8 mouse cellular contexts compared by ENCODE assay signal in genomic region chr11:20916473-20916911, GRCm38 (mm10).
A peak's percentile ranks its signal among the peaks of the same experiment; 100 is the strongest.
DNase-seq lines count a peak whose midpoint lies in the region; ATAC-seq lines count a peak whose summit lies in the region.

No protein-coding gene starts in this region.

- no peaks in the 10 kb centered on the region for H3K9me3 ChIP-seq in embryonic facial prominence, embryonic 14.5 days (ENCODE audit: control insufficient read depth, low read length)
- H3K9me3 ChIP-seq in kidney, embryonic 14.5 days (ENCODE audit: control insufficient read depth, low read length): no peaks in the 10 kb centered on the region
- H3K9me3 ChIP-seq in lung, embryonic 16.5 days (ENCODE audit: control insufficient read depth, low read length): no peaks in the 10 kb centered on the region

- H3K9ac ChIP-seq in embryonic facial prominence, embryonic 14.5 days (ENCODE audit: low read depth, low read length): no peak overlapping the region
- H3K9ac ChIP-seq in kidney, embryonic 14.5 days (ENCODE audit: low read depth, low read length): no peak overlapping the region
- H3K9ac ChIP-seq in lung, embryonic 16.5 days (ENCODE audit: low read length): no peak overlapping the region

- peak; percentile 18 for DNase-seq in layer of hippocampus, adult 11-12 months (ENCODE audit: low spot score)
- DNase-seq in layer of hippocampus, postnatal 14 days (ENCODE audit: low spot score in 2 of 2): no peak
- DNase-seq in embryonic facial prominence, embryonic 14.5 days (ENCODE audit: low spot score): peak; percentile 80
- no peak for DNase-seq in gastrocnemius, postnatal 36 days

- no peak overlapping the region for H3K4me2 ChIP-seq in embryonic facial prominence, embryonic 14.5 days (ENCODE audit: low read depth, low read length)
- no peak overlapping the region for H3K4me2 ChIP-seq in kidney, embryonic 14.5 days (replicated peaks; ENCODE audit: low read depth, low read length)
- 0 out of 2 replicates have a peak overlapping the region, but pooled peaks have one; percentile 6 for H3K4me2 ChIP-seq in lung, embryonic 16.5 days (ENCODE audit: low read depth, low read length)

- H3K4me3 ChIP-seq in embryonic facial prominence, embryonic 14.5 days (ENCODE audit: low read depth, low read length): no peak overlapping the region
- H3K4me3 ChIP-seq in kidney, embryonic 14.5 days (ENCODE audit: low read length): no peak overlapping the region
- H3K4me3 ChIP-seq in lung, embryonic 16.5 days (ENCODE audit: low read length): no peak overlapping the region

- WGBS in embryonic facial prominence, embryonic 14.5 days: 43% methylated on average over 6 of the region's 6 CpGs
- WGBS in kidney, embryonic 14.5 days: 40% methylated on average over 6 of the region's 6 CpGs
- WGBS in lung, embryonic 16.5 days: 17% methylated on average over 6 of the region's 6 CpGs

- no peaks in the 10 kb centered on the region for H3K36me3 ChIP-seq in embryonic facial prominence, embryonic 14.5 days (ENCODE audit: control insufficient read depth, insufficient read depth, low read length)
- no peaks in the 10 kb centered on the region for H3K36me3 ChIP-seq in kidney, embryonic 14.5 days (ENCODE audit: control insufficient read depth, insufficient read depth, low read length)
- H3K36me3 ChIP-seq in lung, embryonic 16.5 days (ENCODE audit: control insufficient read depth, insufficient read depth, low read length): no peaks in the 10 kb centered on the region

- no peak overlapping the region for H3K27ac ChIP-seq in embryonic facial prominence, embryonic 14.5 days (replicated peaks; ENCODE audit: low read depth, low read length)
- peak overlapping the region; percentile 82; the same call in 1 of the 2 replicates for H3K27ac ChIP-seq in kidney, embryonic 14.5 days (ENCODE audit: low read depth, low read length)
- H3K27ac ChIP-seq in lung, embryonic 16.5 days (ENCODE audit: low read length): peak overlapping the region; percentile 90

- ATAC-seq in embryonic facial prominence, embryonic 14.5 days (ENCODE audit: low read depth): 0 out of 2 replicates have a peak, but pooled peaks have one; percentile 19
- no peak for ATAC-seq in kidney, embryonic 14.5 days (ENCODE audit: low FRiP score, low TSS enrichment)
- ATAC-seq in lung, embryonic 16.5 days (ENCODE audit: low read depth): peak; percentile 48
- no peak for ATAC-seq in cerebellum, adult (ENCODE audit: insufficient number of reproducible peaks, low FRiP score, low TSS enrichment)
- ATAC-seq in inflammation-experienced regulatory T-cells, adult 6 months: no peak

- no peaks in the 10 kb centered on the region for H3K27me3 ChIP-seq in embryonic facial prominence, embryonic 14.5 days (replicated peaks; ENCODE audit: control insufficient read depth, insufficient read depth, low read length)
- H3K27me3 ChIP-seq in kidney, embryonic 14.5 days (ENCODE audit: control insufficient read depth, insufficient read depth, low read length): no peaks in the 10 kb centered on the region
- no peaks in the 10 kb centered on the region for H3K27me3 ChIP-seq in lung, embryonic 16.5 days (ENCODE audit: control insufficient read depth, insufficient read depth, low read depth, low read length)

- peaks cover 15% of the 10 kb centered on the region for H3K4me1 ChIP-seq in embryonic facial prominence, embryonic 14.5 days (ENCODE audit: control insufficient read depth, insufficient read depth, low read length)
- peaks cover 28% of the 10 kb centered on the region for H3K4me1 ChIP-seq in kidney, embryonic 14.5 days (ENCODE audit: control insufficient read depth, insufficient read depth, low read length)
- peaks cover 30% of the 10 kb centered on the region for H3K4me1 ChIP-seq in lung, embryonic 16.5 days (replicated peaks; ENCODE audit: control insufficient read depth, insufficient read depth, low read length)

- intact Hi-C loops in gastrocnemius, postnatal 36 days (cut with DNase I): loop anchor here (10.0 kb wide), 1 partner anchor 462 kb away; no protein-coding TSS in a partner anchor

Comparison
In these comparisons a context has a peak if more than half of its experiments do, and no peak if none do; other contexts are left out.
1. DNase-seq: peak in layer of hippocampus, adult 11-12 months (single experiment) and embryonic facial prominence, embryonic 14.5 days (single experiment); none in layer of hippocampus, postnatal 14 days (0 of 2) and gastrocnemius, postnatal 36 days (0 of 2).
2. ATAC-seq: peak in embryonic facial prominence, embryonic 14.5 days (single experiment) and lung, embryonic 16.5 days (single experiment); none in kidney, embryonic 14.5 days (single experiment), cerebellum, adult (single experiment) and inflammation-experienced regulatory T-cells, adult 6 months (single experiment).